8 mouse cellular contexts compared by ENCODE assay signal in genomic region chr2:18766441-18766820, GRCm38 (mm10).
DNase-seq lines count a peak whose midpoint lies in the region; ATAC-seq and TF ChIP-seq lines count a peak whose summit lies in the region.

No protein-coding gene starts in this region.

- no peaks in the 10 kb centered on the region; the same call in 1 of the 2 replicates for H3K4me1 ChIP-seq in kidney, embryonic 14.5 days (ENCODE audit: control insufficient read depth, insufficient read depth, low read length)
- no peaks in the 10 kb centered on the region; the same call in 1 of the 2 replicates for H3K4me1 ChIP-seq in bone marrow, adult 2 months (ENCODE audit: control insufficient read depth, insufficient read depth, low read length)
- 0 out of 2 replicates have a peak, but pooled peaks cover 3% of the 10 kb centered on the region for H3K4me1 ChIP-seq in hindbrain, postnatal 0 days (ENCODE audit: insufficient read depth, low read length)
- peaks cover 8% of the 10 kb centered on the region; the same call in 1 of the 2 replicates for H3K4me1 ChIP-seq in midbrain, embryonic 12.5 days

- peak overlapping the region; percentile 57 for H3K4me3 ChIP-seq in kidney, embryonic 14.5 days (ENCODE audit: low read length)
- peak overlapping the region; percentile 82 for H3K4me3 ChIP-seq in bone marrow, adult 2 months (replicated peaks; ENCODE audit: control insufficient read depth, low read depth, low read length)
- H3K4me3 ChIP-seq in hindbrain, postnatal 0 days (ENCODE audit: low read length): peak overlapping the region; percentile 73
- H3K4me3 ChIP-seq in midbrain, embryonic 12.5 days: peak overlapping the region; percentile 62

- no peak for ATAC-seq in kidney, embryonic 14.5 days (ENCODE audit: low FRiP score, low TSS enrichment)
- ATAC-seq in hindbrain, postnatal 0 days: no peak
- ATAC-seq in midbrain, embryonic 12.5 days (ENCODE audit: low FRiP score, low read depth): no peak

- no peaks in the 10 kb centered on the region for H3K27me3 ChIP-seq in kidney, embryonic 14.5 days (ENCODE audit: control insufficient read depth, insufficient read depth, low read length)
- H3K27me3 ChIP-seq in hindbrain, postnatal 0 days (ENCODE audit: insufficient read depth, low read length): no peaks in the 10 kb centered on the region
- peaks cover 4% of the 10 kb centered on the region; the same call in 1 of the 2 replicates for H3K27me3 ChIP-seq in midbrain, embryonic 12.5 days

- TF ChIP-seq POLR2A in bone marrow, adult 2 months (IDR thresholded peaks at IDR 0.05; ENCODE audit: borderline replicate concordance, control insufficient read depth, low read depth, low read length): no peak

- no peak for TF ChIP-seq CTCF in bone marrow, adult 2 months (IDR thresholded peaks at IDR 0.05; ENCODE audit: control insufficient read depth, insufficient read depth, low read length)
- TF ChIP-seq CTCF in hindbrain, postnatal 0 days (IDR thresholded peaks at IDR 0.05; ENCODE audit: low read depth): no peak

- no peaks in the 10 kb centered on the region for H3K9me3 ChIP-seq in kidney, embryonic 14.5 days (ENCODE audit: control insufficient read depth, low read length)
- no peaks in the 10 kb centered on the region for H3K9me3 ChIP-seq in hindbrain, postnatal 0 days (ENCODE audit: low read length)
- H3K9me3 ChIP-seq in midbrain, embryonic 12.5 days: peaks cover 4% of the 10 kb centered on the region; the same call in 1 of the 2 replicates

- peak overlapping the region; percentile 79 for H3K9ac ChIP-seq in kidney, embryonic 14.5 days (ENCODE audit: low read depth, low read length)
- H3K9ac ChIP-seq in hindbrain, postnatal 0 days (replicated peaks; ENCODE audit: low read length): peak overlapping the region; percentile 90
- peak overlapping the region; percentile 83 for H3K9ac ChIP-seq in midbrain, embryonic 12.5 days (replicated peaks)

- H3K36me3 ChIP-seq in kidney, embryonic 14.5 days (ENCODE audit: control insufficient read depth, insufficient read depth, low read length): no peaks in the 10 kb centered on the region
- no peaks in the 10 kb centered on the region for H3K36me3 ChIP-seq in hindbrain, postnatal 0 days (ENCODE audit: insufficient read depth, low read length)
- H3K36me3 ChIP-seq in midbrain, embryonic 12.5 days: no peaks in the 10 kb centered on the region

- 29% methylated on average over 4 of the region's 4 CpGs for whole genome bisulfite sequencing in kidney, embryonic 14.5 days
- WGBS in bone marrow, adult 2 months: 6% methylated on average over 4 of the region's 4 CpGs
- 45% methylated on average over 4 of the region's 4 CpGs for WGBS in hindbrain, postnatal 0 days
- WGBS in midbrain, embryonic 12.5 days: 47% methylated on average over 4 of the region's 4 CpGs

- peak overlapping the region; percentile 77 for H3K4me2 ChIP-seq in kidney, embryonic 14.5 days (replicated peaks; ENCODE audit: low read depth, low read length)
- peak overlapping the region; percentile 82 for H3K4me2 ChIP-seq in hindbrain, postnatal 0 days (ENCODE audit: low read depth, low read length)
- peak overlapping the region; percentile 66 for H3K4me2 ChIP-seq in midbrain, embryonic 12.5 days (replicated peaks)

- DNase-seq in kidney, adult 11 months: no peak
- no peak for DNase-seq in hindbrain, postnatal 0 days (ENCODE audit: low spot score)
- no peak for DNase-seq in frontal cortex, postnatal 25 days (ENCODE audit: low spot score in 2 of 2)
- DNase-seq in yolk sac, embryonic 10.5 days (ENCODE audit: low spot score): no peak
- no peak for DNase-seq in cerebellum, postnatal 14 days

- peak overlapping the region; percentile 90 for H3K27ac ChIP-seq in kidney, embryonic 14.5 days (ENCODE audit: low read depth, low read length)
- no peak overlapping the region for H3K27ac ChIP-seq in bone marrow, adult 2 months (ENCODE audit: control insufficient read depth, insufficient read depth, low read depth, low read length, poor library complexity)
- H3K27ac ChIP-seq in hindbrain, postnatal 0 days: peak overlapping the region; percentile 95
- H3K27ac ChIP-seq in midbrain, embryonic 12.5 days (replicated peaks): peak overlapping the region; percentile 89
